Mouse (Mus musculus) small intestine, adult 2 months (tissue): ENCODE measurements around the gene Frrs1.

Experiments used
- CTCF ChIP-seq: fragments of 200-500 bp; IDR thresholded peaks from 2 replicates; pipeline ENCODE4 v1.5.1; 2012; ENCODE audit warnings: low read depth, mild to moderate bottlenecking, control low read depth, inconsistent platforms, low read length, moderate library complexity, mixed read lengths; ENCODE audit not compliant: insufficient replicate concordance, insufficient read length; ENCODE audit errors: extremely low read depth
- POLR2A ChIP-seq: fragments of 200-500 bp; IDR thresholded peaks from 2 replicates; pipeline ENCODE4 v1.6.1; 2012; ENCODE audit warnings: low read depth, mild to moderate bottlenecking, control low read depth, inconsistent platforms, low read length, moderate library complexity

DNA sequence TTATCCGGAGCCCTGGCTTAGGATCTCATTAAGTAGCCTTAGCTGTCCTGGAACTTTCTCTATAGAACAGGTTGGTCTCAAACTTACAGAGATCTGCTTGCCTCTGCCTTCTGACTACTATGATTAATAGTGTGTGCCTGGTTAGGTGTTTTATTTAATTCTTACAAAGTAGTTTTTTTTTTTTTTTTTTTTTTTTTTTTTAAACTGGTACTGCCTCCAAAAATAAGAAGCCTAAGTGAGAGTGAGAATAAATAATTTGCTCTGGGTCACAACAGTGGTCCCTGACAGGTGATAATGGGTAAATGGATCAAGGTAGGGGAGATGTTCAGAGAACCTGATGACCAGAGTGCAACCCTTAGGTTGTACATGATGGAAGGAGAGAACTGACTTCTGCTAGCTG lies 3.4 kb downstream of the Frrs1 start:
- TF ChIP-seq POLR2A (no peak), CTCF (no peak)
